Mouse (Mus musculus) liver, embryonic 14.5 days (tissue): Measurements from ENCODE around the gene Fam83e.

Experiments
- CTCF ChIP-seq: IDR thresholded peaks from 2 replicates; pipeline ENCODE4 v1.5.1; 2016; ENCODE audit warnings: antibody characterized with exemption, low read depth, control low read depth
- EP300 ChIP-seq: IDR thresholded peaks from 2 replicates; pipeline ENCODE4 v1.6.1; 2016; ENCODE audit warnings: antibody characterized with exemption, low read depth

GRCm38 (mm10) chr7:45704730-45705442 is 16.1 kb upstream of the Fam83e start, which contains the start of gene Dbp:
- no peak for TF ChIP-seq CTCF
- TF ChIP-seq EP300, result 0 out of 2 replicates have a peak, but pooled peaks have one; percentile 6
